Mouse (Mus musculus) spleen, adult 2 months (tissue): ENCODE data around the gene Erp29. TPM values are rescaled to one million over a fixed set of nuclear protein-coding genes. Genes with fewer than 3 reads are reported as not detected.

ENCODE experiments used
- DNase-seq, 2 experiments: peaks; one replicate each; pipeline versions ENCODE4 v3.0.0 to v3.0.0-alpha.2; 2012 to 2021; ENCODE audit warnings: low spot score in 2 of 2, low read depth in 1 of 2
- H3K27ac ChIP-seq: fragments of 200-500 bp; 2 replicates; pipeline ENCODE4 v1.5.1; 2012; ENCODE audit warnings: low read length, inconsistent platforms; ENCODE audit not compliant: insufficient read depth
- H3K27me3 ChIP-seq: fragments of 200-500 bp; 2 replicates; pipeline ENCODE4 v1.6.1; 2012; ENCODE audit warnings: mild to moderate bottlenecking, moderate library complexity, low read length, inconsistent platforms; ENCODE audit not compliant: control insufficient read depth, insufficient read depth
- H3K36me3 ChIP-seq: fragments of 200-500 bp; 2 replicates; pipeline ENCODE4 v1.6.1; 2012; ENCODE audit warnings: mild to moderate bottlenecking, low read length, inconsistent platforms; ENCODE audit not compliant: control insufficient read depth, insufficient read depth
- H3K4me1 ChIP-seq: fragments of 200-500 bp; 2 replicates; pipeline ENCODE4 v1.6.1; 2011; ENCODE audit warnings: inconsistent platforms; ENCODE audit not compliant: control insufficient read depth, insufficient read depth, insufficient read length
- H3K4me3 ChIP-seq: fragments of 200-500 bp; 2 replicates; pipeline ENCODE4 v1.5.1; 2011; ENCODE audit warnings: mild to moderate bottlenecking, inconsistent platforms; ENCODE audit not compliant: insufficient read depth, insufficient read length; ENCODE audit errors: extremely low read depth
- CTCF ChIP-seq: fragments of 200-500 bp; IDR thresholded peaks from 2 replicates; pipeline ENCODE4 v1.5.1; 2011; ENCODE audit warnings: mild to moderate bottlenecking, inconsistent platforms; ENCODE audit not compliant: insufficient read depth, insufficient read length, insufficient replicate concordance; ENCODE audit errors: extremely low read depth
- POLR2A ChIP-seq: fragments of 200-500 bp; IDR thresholded peaks from 2 replicates; pipeline ENCODE4 v1.6.1; 2011; ENCODE audit warnings: low read depth, low read length, inconsistent platforms
- WGBS: fragments of 180-500 bp; shearing (Covaris S2); methylation state at CpG from one replicate; pipeline ENCODE4 v1.1.7; 2018; 5-methylcytosine and 5-hydroxymethylcytosine counted together
- polyA plus RNA-seq: library from polyadenylated mRNA; depleted of rRNA; stranded (reverse); fragments of >200 nt; gene quantifications from 2 replicates; pipeline ENCODE4 v1.2.3, GENCODE M21; 2012; rRNA removed

Erp29 gene
- polyA plus RNA-seq, 1 experiment, result 47.5 TPM

- WGBS, result 2% methylated on average over 34 of the region's 47 CpGs
- peak overlapping the region; percentile 80 for H3K27ac ChIP-seq
- DNase-seq, result peak in 1 of 2 experiments; percentile 17
- no peaks in the 10 kb centered on the region for H3K27me3 ChIP-seq
- no peak for TF ChIP-seq POLR2A
- TF ChIP-seq CTCF, result no peak
- H3K4me1 ChIP-seq, result peaks cover 5% of the 10 kb centered on the region; the same call in 1 of the 2 replicates
- H3K4me3 ChIP-seq, result peak overlapping the region; percentile 80
- H3K36me3 ChIP-seq, result peaks cover 5% of the 10 kb centered on the region
These were observed 67.4 kb downstream of the Erp29 start for GRCm38 (mm10) chr5:121384757-121385460.

DNA sequence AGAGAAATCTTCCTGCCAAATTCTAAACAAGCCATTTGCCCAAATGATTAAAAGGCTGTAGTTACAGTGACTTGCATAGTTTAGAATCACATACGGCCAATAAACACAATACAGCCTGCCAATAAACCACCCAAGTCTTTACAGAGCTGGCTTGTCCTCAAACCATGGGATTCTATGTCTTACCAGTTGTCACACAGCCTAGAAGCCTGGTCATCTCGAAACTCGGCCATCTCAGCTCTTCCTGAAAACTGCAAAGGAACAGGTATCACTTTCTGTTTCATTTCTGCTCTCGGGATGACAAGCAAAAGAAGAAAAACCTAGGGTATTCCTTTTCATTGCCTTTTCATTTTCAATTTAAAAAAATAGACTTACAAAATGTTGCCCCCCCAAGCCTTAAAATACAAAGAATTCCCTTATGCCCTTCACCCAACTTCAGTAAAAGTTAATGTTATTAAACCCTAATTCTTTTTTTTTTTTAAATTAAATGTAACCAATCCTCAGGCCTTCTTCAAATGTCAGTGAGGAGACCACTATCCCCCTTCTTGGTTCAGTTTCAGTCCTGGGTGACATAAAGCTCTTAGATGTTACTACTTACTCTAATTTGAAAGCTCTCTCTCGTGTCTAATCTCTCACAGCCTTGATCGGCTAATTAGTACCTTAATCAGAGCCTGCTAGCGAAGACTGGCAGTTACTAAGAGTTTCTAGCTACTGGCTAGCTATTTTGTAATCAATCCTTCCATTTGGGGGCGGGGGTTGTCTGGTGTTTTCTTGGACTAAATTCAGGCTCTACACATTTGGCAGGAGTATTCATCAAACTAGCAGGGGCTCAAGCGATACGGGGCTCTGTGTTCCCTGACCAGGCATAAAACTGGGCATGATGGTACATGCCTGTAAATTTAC is 68.2 kb downstream of the Erp29 start:
- H3K27me3 ChIP-seq, result no peaks in the 10 kb centered on the region
- H3K36me3 ChIP-seq, result peaks cover 7% of the 10 kb centered on the region
- TF ChIP-seq POLR2A (no peak), CTCF (no peak)
- H3K4me1 ChIP-seq, result peaks cover 5% of the 10 kb centered on the region; the same call in 1 of the 2 replicates
- peak overlapping the region; percentile 3; the same call in 1 of the 2 replicates for H3K27ac ChIP-seq
- peak overlapping the region; percentile 80 for H3K4me3 ChIP-seq
- DNase-seq, result no peak
- WGBS, result 22% methylated on average over 10 of the region's 10 CpGs

DNA sequence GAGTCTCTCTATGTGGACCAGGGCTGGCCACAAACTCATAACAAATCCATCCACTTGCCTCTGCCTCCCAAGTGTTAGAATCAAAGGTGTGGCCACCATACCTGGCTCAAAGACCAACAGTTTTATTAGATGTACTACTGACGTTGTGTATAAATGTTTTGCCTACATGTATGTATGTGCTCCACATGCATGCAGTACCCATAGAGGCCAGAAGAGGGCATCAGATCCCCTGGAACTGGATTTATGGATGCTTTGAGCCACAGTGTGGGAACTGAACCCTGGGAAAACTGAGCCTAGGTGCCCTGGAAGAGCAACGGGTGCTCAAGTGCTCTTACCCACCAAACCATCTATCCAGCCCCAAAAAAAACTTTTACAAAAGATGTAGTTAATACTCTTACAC is 71.6 kb downstream of the Erp29 start:
- Histone ChIP-seq H3K27ac (no peak overlapping the region), H3K36me3 (peaks cover 25% of the 10 kb centered on the region), H3K4me3 (no peak overlapping the region), H3K27me3 (no peaks in the 10 kb centered on the region), H3K4me1 (peaks cover 5% of the 10 kb centered on the region; the same call in 1 of the 2 replicates)
- WGBS, result 99% methylated on average over 2 of the region's 2 CpGs
- TF ChIP-seq POLR2A (no peak), CTCF (no peak)
- no peak for DNase-seq

DNA sequence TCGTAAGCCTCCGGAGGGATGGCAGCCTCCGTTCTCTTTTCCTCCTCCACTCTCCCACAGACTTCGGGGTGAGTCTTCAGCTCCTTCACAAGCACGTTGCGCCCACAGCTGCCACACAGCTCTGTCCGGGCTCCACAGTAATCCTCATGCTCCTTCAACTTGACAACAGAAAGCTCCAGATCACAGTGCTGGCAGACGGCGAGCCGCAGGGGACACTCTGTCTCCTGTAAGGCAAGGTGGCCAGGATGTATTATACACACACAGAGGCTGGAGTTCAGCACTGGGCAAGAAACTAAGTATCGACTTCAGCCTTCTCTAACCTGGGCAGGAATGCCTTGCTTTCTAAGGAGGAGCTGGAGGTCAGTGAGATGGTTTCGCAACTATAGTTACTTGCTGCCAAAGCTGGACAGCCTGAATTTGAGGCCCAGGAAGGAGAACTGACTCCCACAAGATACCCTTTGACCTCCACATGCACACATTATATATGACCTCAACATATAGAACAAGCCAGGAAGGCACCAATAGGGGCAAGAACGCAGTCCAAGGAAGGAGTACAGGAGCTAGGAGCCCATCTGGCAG is 73.5 kb downstream of the Erp29 start:
- Histone ChIP-seq H3K36me3 (peaks cover 39% of the 10 kb centered on the region), H3K27me3 (no peaks in the 10 kb centered on the region), H3K4me3 (no peak overlapping the region), H3K27ac (no peak overlapping the region), H3K4me1 (peaks cover 3% of the 10 kb centered on the region; the same call in 1 of the 2 replicates)
- 93% methylated on average over 13 of the region's 13 CpGs for WGBS
- DNase-seq, result no peak
- TF ChIP-seq CTCF (no peak), POLR2A (no peak)

Other genes with a start within 250 kb of the Erp29 start
- gene Rpl6, start 248.0 kb downstream of the Erp29 start, polyA plus RNA-seq, result 281 and 293 TPM in 2 replicates
- gene Hectd4, start 232.3 kb downstream of the Erp29 start, polyA plus RNA-seq, result 28.1 and 28.4 TPM in 2 replicates
- 75.4 and 82.2 TPM in 2 replicates for gene Trafd1, start 66.9 kb downstream of the Erp29 start, polyA plus RNA-seq
- 7.5 TPM in 2 replicates for gene Naa25, start 54.6 kb downstream of the Erp29 start, polyA plus RNA-seq
- 1.3 and 2.3 TPM in 2 replicates for gene Tmem116, start 613 bp downstream of the Erp29 start, polyA plus RNA-seq
- gene Adam1b, start 50.9 kb upstream of the Erp29 start, polyA plus RNA-seq, result 0.02 TPM in 1 of 2 replicates, not detected in the other
- gene Adam1a, start 93.0 kb upstream of the Erp29 start, polyA plus RNA-seq, result 2.1 and 2.8 TPM in 2 replicates
- 0.19 TPM in 1 of 2 replicates, not detected in the other for gene Gm42878, start 93.0 kb upstream of the Erp29 start, polyA plus RNA-seq
- 17.9 and 18.9 TPM in 2 replicates for gene Mapkapk5, start 93.4 kb upstream of the Erp29 start, polyA plus RNA-seq
- gene Aldh2, start 141.3 kb upstream of the Erp29 start, polyA plus RNA-seq, result 384 and 386 TPM in 2 replicates
- 3.9 and 5.5 TPM in 2 replicates for gene Acad12, start 166.4 kb upstream of the Erp29 start, polyA plus RNA-seq
- gene Acad10, start 208.0 kb upstream of the Erp29 start, polyA plus RNA-seq, result 3.9 and 4.4 TPM in 2 replicates
- 17.9 and 22.5 TPM in 2 replicates for gene Brap, start 208.1 kb upstream of the Erp29 start, polyA plus RNA-seq